Mouse (Mus musculus) gastrocnemius, adult 8-10 months (tissue): ENCODE results near the gene Mcf2l. TPM values are rescaled to one million over a fixed set of nuclear protein-coding genes. Genes with fewer than 3 reads are reported as not detected.

Experiments
- DNase-seq, 2 experiments: peaks; one replicate each; pipeline ENCODE4 v3.0.0; 2022; ENCODE audit warnings: low spot score in 2 of 2
- total RNA-seq, 4 experiments: library from RNA; stranded (reverse); gene quantifications; 2 replicates each; pipeline ENCODE4 v1.2.4; 2022

Mcf2l gene
- total RNA-seq, 4 experiments from 2014 or later: 12.1 to 19.6 (median 16.5) TPM

DNA sequence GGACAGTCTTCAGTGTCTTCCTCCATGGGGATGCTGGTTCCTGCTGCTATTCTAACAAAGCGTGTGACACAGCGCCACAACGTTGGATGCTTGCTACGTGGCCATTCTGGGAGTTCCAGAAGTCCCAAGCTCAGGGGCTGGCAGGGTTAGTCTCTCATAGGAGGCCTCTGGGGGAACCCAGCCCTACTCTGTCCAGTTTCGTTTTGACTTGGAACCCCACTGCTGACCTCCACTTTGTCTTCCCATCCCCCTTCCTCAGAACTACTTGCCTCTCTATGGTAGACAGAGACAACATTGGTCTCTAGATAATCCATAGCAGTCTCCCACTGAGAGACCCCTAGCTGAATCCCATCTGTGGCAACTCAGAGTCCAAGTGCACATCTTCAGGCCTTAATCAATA, 33.0 kb downstream of the Mcf2l start:
- DNase-seq: no peak

DNA sequence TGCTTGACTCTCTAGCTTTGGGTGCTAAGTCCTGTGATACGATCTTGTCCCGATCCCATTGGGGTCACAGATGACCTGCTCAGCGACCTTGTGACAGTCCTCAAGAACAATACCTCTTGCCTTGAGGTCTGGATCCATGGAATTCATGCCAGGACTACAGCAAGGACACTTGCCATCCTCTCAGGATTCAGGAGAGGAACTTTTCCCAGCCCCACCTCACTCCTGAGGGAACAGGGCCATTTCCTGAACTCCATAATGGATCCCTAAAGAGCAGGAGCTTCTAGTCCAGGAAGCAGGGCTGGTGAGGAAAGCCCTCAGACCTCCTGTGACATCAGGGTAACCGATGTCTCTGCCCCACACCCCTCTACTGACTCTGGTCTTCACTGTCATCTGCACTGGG, 34.1 kb downstream of the Mcf2l start:
- DNase-seq: no peak

DNA sequence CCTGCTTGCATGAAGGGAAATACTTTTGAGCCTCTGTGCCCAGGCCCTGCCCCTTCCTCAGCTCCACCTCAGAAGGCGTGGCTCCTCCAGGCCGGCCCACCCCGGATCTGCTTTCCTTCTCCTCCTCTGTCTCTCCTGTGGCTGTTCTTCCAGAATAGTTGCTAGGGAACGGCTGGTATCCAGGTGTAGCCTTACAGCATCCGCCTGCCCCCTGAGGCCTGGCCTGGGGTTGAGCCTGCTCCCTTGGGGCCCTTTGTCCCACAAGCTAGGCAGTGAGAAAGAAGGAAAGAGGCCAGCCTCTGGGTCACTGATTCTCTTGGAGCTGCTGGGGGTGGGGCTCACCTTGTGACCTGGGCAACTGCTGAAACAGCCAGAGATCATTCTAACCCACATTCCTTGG, 38.4 kb downstream of the Mcf2l start:
- DNase-seq: no peak

DNA sequence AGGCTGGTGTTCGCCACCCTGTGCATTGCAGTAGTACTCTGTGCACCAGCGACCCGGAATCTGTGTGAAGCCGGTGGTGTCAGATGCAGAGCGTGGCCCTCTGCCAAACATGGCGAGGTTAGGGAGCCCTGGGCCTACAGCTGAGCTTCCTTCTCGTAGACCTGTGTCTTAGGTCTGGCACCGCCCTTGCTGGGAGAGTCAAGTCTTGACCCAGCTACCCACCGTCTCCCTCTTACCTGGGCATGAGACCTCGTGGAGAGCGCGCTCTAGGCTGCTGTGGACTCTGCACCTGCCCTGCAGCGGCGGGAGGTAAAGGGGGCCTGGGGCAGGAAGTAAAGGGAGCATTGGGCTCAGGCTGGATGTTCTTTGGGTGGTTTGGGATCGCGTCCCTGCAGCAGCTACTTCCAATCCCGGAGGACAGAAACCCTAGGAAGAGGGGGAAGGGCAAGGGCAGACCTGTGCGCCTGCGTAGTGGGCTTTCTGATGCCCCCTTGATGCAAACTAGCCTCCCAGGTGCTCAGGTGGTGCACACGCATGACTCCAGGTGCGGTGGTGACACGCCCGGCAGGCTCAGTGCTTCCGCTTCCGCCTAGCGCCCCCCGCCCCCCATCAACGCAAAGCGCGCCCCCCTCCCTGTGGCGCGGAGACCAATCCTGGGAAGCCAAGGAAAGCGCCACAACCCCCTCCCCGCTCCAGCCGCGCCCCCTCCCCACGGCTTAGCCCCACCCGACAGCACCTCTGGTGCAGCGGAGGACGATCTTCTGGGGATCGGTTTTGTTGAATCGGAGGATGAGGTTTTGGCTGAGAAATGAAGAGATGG, 41.8 kb downstream of the Mcf2l start:
- DNase-seq: no peak

DNA sequence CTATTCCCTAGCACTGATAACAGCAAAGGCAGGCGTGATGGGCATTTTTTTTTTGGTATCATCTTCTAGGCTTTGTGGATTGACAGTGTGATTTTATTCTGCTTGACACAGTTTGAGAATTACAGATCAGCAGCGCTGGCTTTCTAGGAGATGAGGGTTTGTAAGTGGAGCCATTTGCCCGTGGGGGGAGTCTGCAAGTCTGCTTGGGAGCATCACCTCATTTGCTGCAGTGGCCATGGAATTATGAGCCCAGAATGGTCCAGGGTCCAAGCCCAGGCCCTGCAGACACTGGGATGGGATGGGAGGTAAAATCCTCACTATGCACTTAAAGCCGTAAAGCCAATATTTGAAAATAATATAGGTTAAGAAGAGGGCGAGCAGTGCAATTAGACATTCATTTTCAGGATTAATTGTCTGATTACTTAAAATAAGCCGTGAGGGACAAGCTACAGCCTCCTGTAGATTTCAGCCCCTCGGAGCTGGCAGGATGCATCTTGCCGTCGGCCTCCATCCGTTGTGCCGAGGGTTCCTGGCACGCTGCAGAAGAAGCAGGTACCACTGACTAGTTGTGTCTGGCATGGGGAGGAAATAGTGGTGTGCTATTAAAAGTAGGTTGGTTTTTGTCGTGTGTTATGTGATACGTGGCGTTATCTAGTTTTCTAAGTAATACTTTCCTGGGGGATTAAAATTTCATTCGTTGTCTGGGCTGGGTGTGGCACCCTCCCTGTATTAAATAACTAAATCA, 42.7 kb downstream of the Mcf2l start:
- DNase-seq: no peak

DNA sequence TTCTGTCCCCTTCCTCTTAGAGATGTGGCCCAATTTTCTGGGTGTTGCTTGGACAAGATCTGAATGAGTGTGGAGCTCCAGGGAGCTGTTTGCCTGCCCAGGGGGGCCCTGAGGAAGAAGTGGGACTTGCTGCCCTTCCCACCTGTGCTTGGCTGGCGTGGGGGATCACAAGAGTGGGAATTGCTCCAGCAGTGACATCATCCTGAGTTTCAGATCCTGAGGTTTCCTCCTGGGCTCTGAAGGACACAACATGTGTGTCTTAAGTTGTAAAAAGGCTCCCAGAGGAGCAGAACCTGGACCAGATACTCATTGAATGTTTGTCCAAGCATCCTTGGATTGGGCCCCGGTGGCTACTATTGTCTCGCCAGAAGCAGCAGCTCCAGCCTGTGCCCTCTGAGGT, 43.4 kb downstream of the Mcf2l start:
- DNase-seq: no peak

DNA sequence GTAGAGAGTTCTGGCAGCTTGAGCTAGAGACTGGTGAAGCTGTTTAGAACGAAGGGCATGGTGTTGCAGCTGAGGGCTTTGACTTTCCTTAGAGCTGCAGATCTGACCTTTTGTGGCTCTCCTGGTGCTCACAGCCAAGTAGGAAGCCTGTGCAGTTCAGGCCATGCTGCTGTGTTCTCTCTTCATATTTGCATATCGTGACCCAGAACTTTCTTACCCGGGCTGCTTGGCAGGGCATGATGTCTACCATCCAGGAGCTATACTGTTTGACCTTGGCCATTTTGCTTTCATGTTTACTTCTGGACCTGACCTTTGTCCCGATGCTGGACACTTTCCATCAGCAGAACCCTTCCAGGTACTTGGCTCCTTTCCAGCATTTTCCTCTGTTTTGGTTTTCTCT, 44.2 kb downstream of the Mcf2l start:
- DNase-seq: no peak

DNA sequence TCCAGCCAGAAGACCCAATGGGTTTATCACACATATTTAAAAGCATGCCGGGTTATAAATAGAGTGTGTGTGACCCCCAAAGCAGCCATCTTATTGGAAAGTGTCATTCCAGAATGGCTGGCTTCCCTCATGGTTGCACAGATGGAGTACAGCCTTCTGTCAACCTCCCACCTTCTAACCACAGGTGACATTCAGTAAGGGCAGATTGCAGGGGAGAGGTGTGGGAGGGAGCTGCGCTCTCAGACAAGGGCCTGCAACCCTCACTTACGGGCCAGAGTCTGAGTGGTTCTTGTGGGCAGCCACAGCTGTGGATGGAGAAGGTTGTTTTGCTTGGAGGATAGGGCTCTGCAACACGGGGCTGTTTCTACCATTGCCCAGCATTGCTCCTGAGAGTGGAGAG, 47.0 kb downstream of the Mcf2l start:
- no peak for DNase-seq

DNA sequence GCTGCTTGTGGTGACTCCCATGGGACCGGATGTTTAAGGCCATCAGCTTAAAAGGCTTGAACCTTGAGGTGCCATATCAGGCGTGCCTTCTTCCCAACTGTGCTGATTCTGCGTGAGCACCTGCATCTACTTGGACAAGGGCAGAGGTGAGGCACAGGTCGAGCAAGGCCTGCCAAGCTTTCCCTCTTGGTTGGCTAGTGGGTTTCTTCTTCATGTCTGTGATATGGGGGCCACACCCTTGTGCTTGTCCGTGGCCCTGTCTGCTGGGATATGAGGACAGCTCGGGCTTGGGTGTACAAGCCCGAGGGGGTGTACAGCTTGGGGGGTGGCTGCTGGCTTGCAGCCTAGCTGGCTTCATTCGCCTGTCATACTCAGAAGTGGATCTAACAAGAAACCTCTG, 51.4 kb downstream of the Mcf2l start:
- no peak for DNase-seq

DNA sequence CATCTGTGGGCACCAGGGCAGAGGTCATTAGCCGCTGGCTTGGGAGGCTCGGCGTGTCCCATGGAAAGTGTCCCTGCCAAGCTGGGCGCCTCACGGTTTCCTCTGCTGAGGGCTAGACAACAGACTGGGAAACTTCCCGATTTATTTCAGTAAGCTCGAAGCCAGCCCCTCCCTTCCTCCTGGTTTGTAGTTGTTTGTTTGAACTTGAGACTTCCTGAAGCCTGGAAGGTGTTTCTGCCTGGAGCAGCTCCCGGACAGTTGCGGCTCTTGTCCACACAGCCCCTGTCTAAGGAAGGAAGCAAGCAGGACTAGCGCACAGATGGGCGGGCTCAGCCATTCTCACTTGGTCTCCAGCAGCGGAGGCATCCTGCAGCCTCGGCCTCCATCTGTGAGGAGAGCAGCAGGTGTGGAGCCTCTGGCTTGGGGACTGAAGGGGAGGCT, 52.4 kb downstream of the Mcf2l start:
- no peak for DNase-seq

DNA sequence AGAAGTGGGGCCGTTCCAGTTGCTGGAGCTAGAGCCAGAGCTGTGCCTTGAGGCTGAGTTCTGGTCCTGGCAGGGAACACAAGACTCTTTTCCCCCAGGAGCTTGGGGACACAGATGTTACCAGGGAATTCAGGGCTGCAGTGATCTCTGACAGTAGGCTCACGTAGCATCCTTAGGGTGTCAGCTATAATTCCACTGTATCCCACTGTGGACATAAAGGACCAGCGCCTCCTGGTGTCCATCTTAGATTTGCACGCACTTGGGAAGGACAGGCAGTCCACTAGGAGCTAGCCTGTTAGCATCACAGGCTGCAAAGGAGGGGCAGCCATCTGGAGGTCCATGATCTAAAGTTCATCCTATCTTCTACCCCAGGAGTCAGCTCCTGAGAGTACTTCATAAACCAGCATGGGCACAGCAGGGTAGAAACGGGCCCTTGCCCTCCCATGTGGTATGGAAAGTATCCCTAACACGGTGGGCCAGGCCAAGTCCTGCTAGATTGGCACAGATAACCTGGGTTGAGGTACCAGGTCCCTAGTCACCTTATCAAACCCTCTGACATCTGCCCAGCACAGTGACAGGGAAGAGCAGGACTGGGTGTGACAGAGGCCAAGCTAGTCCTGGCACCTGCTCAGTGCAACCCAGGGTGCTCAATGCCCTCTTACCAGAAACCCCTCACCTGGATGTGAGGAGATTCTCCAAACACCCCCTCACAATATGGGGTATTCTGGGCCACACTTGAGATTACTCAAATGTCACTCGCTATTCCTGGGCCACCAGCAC, 53.8 kb downstream of the Mcf2l start:
- DNase-seq: no peak

DNA sequence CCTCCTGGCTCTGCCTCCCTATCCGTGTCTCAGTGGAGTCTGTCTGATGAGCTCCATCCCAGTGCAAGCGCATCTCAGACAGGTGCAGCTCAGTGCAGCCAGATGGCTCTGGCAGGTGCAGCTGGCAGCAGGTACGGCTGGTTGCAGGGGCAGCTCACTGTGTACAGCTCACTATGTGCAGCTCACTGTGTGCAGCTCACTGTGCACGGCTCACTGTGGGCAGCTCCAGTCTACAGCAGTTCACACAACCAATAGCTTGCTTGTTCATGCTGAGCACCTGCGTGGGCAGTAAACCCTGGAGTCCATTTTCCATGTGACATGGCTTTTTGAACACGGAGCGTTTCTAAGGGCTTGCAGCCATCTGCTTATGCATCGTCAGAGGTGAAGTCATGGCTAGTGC, 54.4 kb downstream of the Mcf2l start:
- DNase-seq: no peak

DNA sequence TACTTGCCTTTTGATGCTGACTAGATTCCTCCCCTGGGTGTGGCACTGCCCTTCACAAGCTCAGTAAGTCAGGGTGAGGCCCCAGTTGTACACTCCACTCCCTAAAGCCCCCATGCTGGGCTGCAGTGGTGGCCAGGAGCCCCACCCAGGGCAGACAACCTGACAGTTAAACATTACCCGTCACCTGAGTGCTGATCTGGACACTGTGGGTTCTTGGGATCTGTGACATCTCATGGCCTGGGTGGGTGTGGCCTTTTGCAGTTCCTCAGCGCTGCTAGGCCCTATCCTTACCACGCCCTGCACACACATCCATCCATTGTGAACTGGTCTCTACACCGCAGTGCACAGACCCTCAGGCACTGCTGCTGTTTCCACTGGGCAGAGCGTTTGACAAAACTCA, 55.3 kb downstream of the Mcf2l start:
- DNase-seq: no peak

DNA sequence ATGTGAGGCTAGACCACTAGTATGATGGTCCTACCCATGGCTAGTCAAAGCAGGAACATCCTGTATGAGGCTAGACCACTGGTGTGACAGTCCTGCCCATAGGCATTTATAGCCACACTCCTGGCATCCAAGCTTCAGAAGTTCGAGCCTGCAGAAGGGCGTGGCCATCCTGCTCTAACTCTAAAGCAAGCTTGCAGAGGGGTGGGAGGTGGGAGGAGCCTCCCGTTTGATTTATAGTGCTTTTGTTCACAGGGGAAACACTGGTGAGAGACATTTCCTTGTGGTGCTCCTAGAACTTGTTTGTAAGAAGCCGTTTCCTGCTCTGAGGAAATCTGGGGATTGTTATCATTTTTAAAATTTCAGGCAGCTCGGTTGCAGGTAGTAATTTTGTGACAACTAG, 56.7 kb downstream of the Mcf2l start:
- DNase-seq: no peak

DNA sequence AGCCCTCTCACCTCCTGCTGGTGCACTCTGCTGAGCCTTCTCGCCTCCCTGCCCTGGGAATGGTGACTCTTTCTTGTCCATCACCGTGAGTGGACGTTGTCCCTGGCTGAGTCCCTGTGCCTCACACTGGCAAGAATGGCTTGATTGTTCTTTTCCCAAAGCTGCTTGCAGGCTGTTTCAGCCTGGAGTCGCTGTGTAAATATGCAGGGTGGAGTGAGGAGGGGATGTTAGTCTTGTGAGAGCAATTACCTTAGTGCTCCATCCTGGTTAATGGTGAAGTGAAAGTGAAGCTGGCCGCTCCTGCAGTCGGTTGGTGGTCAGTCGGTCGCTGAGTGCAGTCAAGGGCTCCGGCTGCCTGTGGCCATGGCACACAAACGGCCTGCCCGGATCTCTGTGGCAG, 57.8 kb downstream of the Mcf2l start:
- no peak for DNase-seq

DNA sequence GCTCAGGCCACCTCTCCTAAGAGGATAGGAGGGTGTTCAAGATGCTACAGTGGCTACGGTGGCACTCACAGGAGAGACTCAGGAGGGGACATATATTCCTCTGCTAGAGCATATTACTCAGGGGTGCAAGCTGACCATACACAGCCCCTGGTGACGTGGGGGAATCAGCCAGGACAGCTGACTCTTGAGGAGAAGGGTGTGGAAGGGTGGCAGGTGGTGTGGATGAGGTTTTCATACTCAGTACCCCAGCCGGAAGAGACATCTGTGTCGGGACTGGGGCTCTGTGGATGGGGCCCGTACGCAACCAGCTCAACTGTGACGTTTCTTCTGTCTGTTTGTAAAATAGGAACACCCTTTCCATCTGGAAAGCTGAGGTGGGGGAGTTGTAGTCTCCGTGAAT, 58.9 kb downstream of the Mcf2l start:
- DNase-seq: no peak

DNA sequence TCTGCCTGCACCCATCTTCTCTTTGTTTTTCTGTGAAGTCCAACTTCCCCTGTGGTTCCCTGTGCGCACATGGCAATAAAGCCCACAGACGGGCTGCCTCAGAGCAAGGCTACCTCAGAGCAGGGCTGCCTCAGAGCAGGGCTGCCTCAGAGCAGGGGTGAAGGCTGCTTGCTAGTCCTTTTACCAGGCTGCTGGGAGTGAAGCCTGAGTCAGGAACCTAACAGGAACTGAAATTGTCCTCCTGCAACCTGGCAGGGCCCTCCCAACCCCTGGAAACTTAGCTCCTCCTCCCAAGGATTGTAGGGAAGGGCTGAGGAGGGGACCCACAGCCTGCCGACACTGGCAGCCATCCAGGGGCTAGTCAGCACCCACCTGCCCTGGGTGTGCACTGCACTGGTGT, 60.2 kb downstream of the Mcf2l start:
- DNase-seq: no peak

DNA sequence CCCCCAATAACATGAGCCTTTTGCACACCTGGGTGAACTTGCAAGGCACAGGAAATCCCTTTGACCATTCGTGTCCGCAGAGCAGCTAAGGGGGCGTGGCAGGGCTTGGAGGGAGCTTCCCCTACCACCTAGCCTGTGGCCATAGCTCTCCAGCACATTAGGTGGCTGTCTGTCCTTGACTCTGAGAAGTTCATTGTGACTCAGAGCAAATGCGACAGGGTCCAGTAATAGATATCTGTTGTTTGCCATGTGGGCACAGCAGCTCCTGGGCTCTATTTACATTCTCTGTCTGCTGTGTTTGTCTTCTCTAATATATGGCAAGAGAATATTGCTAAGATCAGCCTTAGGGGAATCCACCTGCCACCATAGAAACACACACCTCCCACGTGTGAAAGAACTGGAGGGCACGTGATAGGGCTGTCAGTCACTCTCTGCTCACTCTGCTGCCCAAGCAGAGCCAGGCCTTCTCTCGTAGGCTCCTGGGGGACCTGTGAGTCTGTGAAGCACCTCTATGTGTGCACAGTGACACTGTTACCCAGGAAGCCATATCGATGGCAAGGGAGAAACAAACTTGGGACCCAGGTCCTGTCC, 60.9 kb downstream of the Mcf2l start:
- DNase-seq: no peak

DNA sequence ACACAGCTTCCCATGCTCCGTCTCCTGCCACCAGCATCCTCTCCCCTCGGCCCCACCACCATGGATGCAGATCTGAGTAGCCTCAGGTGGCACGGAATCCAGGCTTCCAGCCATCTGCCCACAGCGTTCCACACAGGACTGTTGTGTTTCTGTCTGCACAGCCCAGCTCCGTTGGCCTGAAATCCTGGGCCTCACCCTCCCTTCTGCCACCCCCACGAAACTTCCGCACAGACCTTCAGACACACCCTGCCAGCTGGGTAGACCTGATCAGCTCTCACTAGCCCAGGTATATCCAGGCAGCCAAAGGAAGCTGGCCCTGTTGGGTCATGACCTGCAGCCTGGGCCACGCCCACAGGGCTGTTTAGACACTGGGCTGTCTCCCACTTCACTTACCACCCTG, 66.9 kb downstream of the Mcf2l start:
- no peak for DNase-seq

DNA sequence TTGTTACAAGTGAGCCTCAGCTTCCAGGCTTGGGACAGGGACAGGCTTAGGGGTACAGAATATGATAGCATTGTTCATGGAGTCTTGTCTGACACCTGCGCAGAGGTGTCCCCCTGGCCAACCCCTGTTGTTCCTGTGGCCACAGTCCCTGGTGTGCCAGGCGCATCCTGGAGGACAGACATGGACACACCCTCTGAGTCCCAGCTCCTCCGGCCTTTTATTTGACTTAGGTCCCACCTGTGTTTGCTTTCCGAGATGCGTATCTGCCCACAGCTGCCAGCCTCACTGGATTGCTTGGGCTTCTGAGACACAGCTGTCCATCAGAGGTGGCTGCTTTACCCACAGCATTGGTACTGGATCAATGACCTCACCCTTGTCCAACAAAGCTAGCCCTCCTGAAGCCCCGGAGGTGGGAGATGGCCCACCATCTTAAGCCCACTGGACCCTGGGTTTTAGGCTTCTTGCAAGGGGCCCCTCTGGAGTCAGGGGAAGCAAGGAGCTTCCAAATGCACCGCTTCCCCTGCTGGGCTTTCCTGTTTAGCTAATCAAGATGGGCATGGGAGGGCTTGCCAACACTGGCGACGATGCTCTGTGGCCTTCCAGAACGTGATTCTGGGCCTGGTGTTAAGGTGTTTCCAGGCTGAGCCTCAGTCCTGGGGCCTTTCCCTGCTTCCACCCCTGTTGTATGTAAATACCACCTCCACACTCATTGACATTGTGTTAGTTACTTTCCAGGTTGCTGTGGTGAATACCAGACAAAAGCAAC, 67.7 kb downstream of the Mcf2l start:
- DNase-seq: no peak
